Mouse (Mus musculus) olfactory bulb, adult 2 months (tissue): ENCODE measurements around the gene Anks1. TPM values are rescaled to one million over a fixed set of nuclear protein-coding genes. Genes with fewer than 3 reads are reported as not detected.
A peak's percentile ranks its signal among the peaks of the same experiment; 100 is the strongest.

Experiments
- H3K27ac ChIP-seq: fragments of 200-500 bp; 2 replicates; pipeline ENCODE4 v1.5.1; 2012; ENCODE audit warnings: low read depth, low read length; ENCODE audit not compliant: insufficient read depth
- H3K4me1 ChIP-seq: fragments of 200-500 bp; 2 replicates; pipeline ENCODE4 v1.6.1; 2012; ENCODE audit warnings: low read length; ENCODE audit not compliant: control insufficient read depth, insufficient read depth
- H3K4me3 ChIP-seq: fragments of 200-500 bp; 2 replicates; pipeline ENCODE4 v1.5.1; 2012; ENCODE audit warnings: mild to moderate bottlenecking, low read depth, low read length, moderate library complexity; ENCODE audit not compliant: insufficient read depth
- CTCF ChIP-seq: fragments of 200-500 bp; IDR thresholded peaks from 2 replicates; pipeline ENCODE4 v1.5.1; 2012; ENCODE audit warnings: low read depth, mild to moderate bottlenecking, low read length, moderate library complexity; ENCODE audit not compliant: insufficient read depth
- POLR2A ChIP-seq: fragments of 200-500 bp; IDR thresholded peaks from 2 replicates; pipeline ENCODE4 v1.6.1; 2012; ENCODE audit warnings: mild to moderate bottlenecking, low read depth, low read length, moderate library complexity; ENCODE audit not compliant: insufficient read depth
- WGBS: fragments of 180-500 bp; shearing (Covaris S2); methylation state at CpG from one replicate; pipeline ENCODE4 v1.1.7; 2018; 5-methylcytosine and 5-hydroxymethylcytosine counted together
- polyA plus RNA-seq: library from polyadenylated mRNA; stranded (reverse); fragments of >200 nt; gene quantifications from 2 replicates; pipeline ENCODE4 v1.2.4, GENCODE M21; 2012; ENCODE audit warnings: low replicate concordance; ENCODE audit not compliant: missing spikeins, insufficient read depth, insufficient read length

Gene Anks1
- polyA plus RNA-seq, 1 experiment, result not detected

- 66% methylated on average over 11 of the region's 11 CpGs for WGBS
- Histone ChIP-seq H3K4me1 (peaks cover 7% of the 10 kb centered on the region), H3K4me3 (no peak overlapping the region), H3K27ac (no peak overlapping the region)
- TF ChIP-seq POLR2A (no peak), CTCF (no peak)
Observed at GRCm38 (mm10) chr17:27922174-27922712, 13.1 kb downstream of the Anks1 start.

- H3K4me3 ChIP-seq, result no peak overlapping the region
- WGBS, result 90% methylated on average over 4 of the region's 4 CpGs
- H3K4me1 ChIP-seq, result peaks cover 7% of the 10 kb centered on the region
- TF ChIP-seq POLR2A (no peak), CTCF (no peak)
- no peak overlapping the region for H3K27ac ChIP-seq
Observed at GRCm38 (mm10) chr17:27925054-27925453, 15.9 kb downstream of the Anks1 start.

- H3K4me1 ChIP-seq, result peaks cover 7% of the 10 kb centered on the region
- TF ChIP-seq POLR2A (no peak), CTCF (no peak)
- H3K27ac ChIP-seq, result no peak overlapping the region
- 74% methylated on average over 7 of the region's 7 CpGs for WGBS
- no peak overlapping the region for H3K4me3 ChIP-seq
Observed at GRCm38 (mm10) chr17:27925504-27925903, 16.4 kb downstream of the Anks1 start.

DNA sequence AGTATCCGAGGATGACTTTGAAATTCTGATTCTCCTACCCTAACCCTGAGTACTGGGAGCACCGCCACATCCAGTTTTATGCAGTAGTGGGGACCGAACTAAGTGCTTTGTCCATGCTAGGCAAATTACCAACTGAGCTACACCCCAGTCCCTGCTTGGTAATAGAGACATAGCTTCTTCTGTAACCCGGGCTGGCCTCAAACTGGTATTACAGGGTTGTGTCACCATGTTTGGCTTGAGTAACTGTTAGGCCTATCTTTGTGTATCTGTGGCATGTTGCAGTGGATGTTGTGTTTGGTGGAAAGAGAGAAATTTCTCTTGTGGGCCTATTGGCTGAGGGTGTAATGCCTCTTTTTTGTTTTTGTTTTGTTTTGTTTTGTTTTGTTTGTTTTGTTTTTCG, 21.2 kb downstream of the Anks1 start:
- Histone ChIP-seq H3K27ac (no peak overlapping the region), H3K4me3 (no peak overlapping the region), H3K4me1 (peaks cover 10% of the 10 kb centered on the region)
- TF ChIP-seq CTCF (no peak), POLR2A (no peak)
- WGBS, result 90% methylated on average over 5 of the region's 5 CpGs

GRCm38 (mm10) chr17:27931826-27932225, 22.7 kb downstream of the Anks1 start:
- WGBS, result 87% methylated on average over 4 of the region's 4 CpGs
- Histone ChIP-seq H3K27ac (no peak overlapping the region), H3K4me1 (peaks cover 7% of the 10 kb centered on the region; the same call in 1 of the 2 replicates), H3K4me3 (no peak overlapping the region)
- TF ChIP-seq POLR2A, result no peak
- TF ChIP-seq CTCF, result no peak

DNA sequence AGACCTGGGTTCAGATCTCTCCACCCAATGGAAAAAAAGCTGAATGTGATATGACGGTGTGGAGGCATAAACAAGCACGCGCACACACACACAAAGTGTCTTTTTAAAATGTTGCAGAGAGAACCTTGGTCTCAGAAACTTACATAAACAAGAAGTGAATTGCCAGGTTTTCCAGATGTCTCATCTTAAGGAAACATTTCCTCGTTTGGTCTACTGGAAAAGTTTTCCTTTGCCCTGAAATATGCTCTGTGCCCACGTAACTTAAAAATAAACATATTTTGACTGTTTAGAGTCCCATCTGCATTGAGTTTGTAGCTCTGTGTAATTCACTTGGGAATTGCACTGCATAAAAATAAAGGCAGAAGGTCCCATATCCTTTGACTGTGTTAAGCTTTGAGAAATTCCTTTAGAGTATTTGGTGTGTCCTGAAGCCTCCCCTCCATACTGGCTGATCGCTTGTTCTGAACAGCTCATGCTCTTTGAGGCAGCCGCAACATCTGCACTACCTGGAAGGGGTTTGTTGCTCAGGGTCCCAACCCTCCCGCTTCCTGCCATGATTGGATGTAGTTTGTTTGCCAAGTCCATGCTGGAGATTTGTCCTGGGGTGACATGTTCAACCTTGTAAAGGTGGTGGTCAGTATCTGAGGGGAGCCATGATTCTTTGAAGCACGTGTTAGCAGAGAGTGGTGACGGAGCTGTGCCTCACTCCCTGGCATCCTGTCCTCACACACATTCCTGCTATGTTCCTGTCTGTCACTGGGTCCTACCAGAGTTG, 25.2 kb downstream of the Anks1 start:
- Histone ChIP-seq H3K27ac (no peak overlapping the region), H3K4me3 (no peak overlapping the region), H3K4me1 (peaks cover 23% of the 10 kb centered on the region)
- TF ChIP-seq CTCF (no peak), POLR2A (no peak)
- 88% methylated on average over 10 of the region's 10 CpGs for WGBS

- H3K27ac ChIP-seq, result no peak overlapping the region
- WGBS, result 93% methylated on average over 3 of the region's 3 CpGs
- TF ChIP-seq POLR2A (no peak), CTCF (no peak)
- H3K4me3 ChIP-seq, result no peak overlapping the region
- H3K4me1 ChIP-seq, result peaks cover 24% of the 10 kb centered on the region
Observed at GRCm38 (mm10) chr17:27935091-27935490, 26.0 kb downstream of the Anks1 start.

- Histone ChIP-seq H3K4me3 (no peak overlapping the region), H3K27ac (no peak overlapping the region), H3K4me1 (peaks cover 33% of the 10 kb centered on the region)
- no peak for TF ChIP-seq POLR2A
- TF ChIP-seq CTCF, result no peak
- WGBS, result 78% methylated on average over 4 of the region's 4 CpGs
Observed at GRCm38 (mm10) chr17:27937054-27937615, 28.0 kb downstream of the Anks1 start.

- no peak for TF ChIP-seq CTCF
- 0 out of 2 replicates have a peak overlapping the region, but pooled peaks have one; percentile 13 for H3K27ac ChIP-seq
- WGBS, result 49% methylated on average over 12 of the region's 12 CpGs
- H3K4me1 ChIP-seq, result peaks cover 33% of the 10 kb centered on the region
- H3K4me3 ChIP-seq, result no peak overlapping the region
Observed at GRCm38 (mm10) chr17:27938121-27938754, 29.1 kb downstream of the Anks1 start.
